Mouse (Mus musculus): ENCODE measurements around the gene En1.

Gene En1

DNA sequence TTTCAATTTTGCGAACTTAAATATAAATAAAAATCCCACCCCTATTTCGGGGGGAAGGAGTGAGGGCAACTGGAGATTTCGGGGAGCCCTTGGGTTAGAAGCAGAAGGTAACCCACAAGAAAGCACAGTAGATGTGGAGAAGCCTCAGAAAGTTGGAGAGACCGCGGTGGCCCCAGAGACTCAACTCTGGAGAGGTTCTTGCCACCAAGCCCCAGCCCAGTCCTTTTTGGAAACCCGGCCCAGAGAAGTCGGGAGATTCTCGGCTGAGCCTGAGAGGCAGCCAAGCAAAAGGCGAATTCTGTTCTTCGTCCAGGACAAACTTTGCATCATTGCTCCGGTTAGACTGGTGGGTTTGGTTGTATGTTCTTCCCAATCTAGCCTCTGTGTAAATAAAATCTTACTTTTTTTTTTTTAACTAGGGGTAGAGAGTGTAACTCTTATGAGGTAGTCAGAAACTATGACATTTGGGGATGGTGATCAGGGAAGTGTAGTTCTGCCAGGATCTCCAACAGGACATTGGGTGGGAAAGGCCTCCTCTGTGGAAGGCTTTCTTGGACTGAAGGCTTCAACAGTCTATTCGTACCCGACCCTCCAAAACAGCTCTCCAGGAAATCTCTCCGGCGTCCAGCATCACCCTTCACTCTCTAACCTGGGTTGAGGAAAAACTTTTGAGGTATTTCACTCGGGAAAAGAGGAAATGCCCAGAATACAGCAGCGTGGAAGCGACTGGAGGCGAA lies 1.5 kb upstream of the En1 start:
- DNase-seq = no peak

DNA sequence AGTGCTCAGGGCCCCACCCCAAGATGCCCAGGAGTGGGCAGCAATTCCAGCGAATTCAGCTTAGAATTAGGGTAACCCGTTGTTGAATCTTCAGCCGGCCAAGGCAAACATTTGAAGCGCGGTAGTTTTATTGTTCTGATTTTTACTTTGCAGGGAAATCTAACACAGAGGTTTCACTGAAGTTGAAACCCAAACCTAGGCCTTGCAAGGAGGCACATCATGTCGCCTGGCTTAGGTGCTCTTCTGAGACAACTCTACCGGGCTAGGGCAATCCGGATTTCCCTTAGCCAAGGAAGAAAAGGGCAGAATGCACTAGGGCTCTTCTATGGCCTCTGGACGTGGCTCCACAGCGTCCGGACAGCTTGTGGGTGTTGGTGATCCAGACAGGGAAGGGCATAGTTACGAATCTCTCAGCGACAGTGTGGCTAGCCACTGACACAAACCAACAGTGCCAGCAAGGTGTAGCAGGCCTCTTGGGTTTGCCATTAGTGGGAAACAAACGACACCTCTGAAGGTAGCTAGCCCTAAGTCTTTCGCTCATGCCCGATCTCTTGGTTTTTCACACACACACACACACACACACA lies 873 bp upstream of the En1 start:
- no peak for DNase-seq

DNA sequence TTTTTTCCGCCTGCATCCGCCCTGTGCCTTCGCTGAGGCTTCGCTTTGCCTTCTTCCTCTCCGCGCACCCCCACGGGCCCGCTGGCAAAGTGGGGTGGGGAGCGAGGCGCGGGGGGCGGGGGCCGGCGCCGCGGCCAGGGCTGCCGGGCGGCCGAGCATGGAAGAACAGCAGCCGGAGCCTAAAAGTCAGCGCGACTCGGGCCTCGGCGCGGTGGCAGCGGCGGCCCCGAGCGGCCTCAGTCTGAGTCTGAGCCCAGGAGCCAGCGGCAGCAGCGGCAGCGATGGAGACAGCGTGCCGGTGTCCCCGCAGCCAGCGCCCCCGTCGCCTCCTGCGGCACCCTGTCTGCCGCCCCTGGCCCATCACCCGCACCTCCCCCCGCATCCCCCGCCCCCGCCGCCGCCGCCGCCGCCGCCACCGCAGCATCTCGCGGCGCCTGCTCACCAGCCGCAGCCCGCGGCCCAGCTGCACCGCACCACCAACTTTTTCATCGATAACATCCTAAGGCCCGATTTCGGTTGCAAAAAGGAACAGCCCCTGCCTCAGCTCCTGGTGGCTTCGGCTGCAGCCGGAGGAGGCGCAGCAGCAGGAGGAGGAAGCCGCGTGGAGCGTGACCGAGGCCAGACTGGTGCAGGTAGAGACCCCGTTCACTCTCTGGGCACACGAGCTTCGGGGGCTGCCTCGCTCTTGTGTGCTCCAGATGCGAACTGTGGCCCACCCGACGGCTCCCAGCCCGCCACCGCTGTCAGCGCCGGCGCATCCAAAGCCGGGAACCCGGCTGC lies 848 bp downstream of the En1 start:
- peak; percentile 22 for DNase-seq

DNA sequence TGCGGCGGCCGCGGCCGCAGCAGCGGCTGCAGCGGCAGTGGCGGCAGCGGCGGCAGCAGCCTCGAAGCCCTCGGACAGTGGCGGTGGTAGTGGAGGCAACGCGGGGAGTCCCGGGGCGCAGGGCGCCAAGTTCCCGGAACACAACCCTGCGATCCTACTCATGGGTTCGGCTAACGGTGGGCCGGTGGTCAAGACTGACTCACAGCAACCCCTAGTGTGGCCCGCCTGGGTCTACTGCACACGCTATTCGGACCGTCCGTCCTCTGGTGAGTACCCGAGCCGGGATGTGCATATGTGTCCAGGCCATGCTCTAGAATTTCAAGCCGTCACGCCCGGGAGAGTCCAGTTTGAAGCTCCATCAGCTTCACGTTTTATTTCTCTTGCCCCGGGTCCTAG lies 1.4 kb downstream of the En1 start:
- DNase-seq = no peak

DNA sequence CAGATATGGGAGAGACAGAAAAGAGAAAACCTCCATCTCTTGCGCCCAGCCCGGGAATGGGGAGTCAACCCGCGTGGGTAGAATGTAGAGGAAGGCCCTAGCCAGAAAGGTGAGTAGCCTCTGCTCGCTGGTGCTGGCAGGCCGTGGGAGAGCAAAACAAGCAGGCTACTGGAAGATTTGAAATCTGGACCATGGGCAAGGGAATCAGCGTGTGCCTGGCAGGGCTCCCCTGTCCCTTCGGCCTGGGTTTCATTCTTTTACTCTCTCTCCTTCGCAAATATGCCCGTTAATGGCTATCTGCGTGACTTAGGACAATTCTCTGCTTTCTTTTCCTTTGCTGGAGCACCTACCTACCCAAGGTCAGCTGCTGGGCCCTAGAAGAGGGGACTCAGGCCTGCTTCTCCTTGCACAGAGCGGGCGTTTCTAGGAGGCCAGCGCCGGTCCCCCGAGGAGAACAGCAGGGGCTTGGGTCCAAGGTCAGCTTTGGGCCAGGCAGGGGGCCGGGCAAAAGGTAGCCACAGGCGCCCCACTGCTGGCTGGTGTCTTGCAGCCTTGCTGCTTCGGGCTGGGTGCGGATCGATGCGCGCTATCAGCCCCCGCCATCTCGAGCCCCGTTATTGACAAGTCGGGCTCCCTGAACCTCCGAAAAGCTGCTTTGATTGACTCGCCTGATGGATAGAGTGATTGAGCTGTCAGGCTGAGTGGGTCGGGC lies 2.4 kb downstream of the En1 start:
- DNase-seq = no peak

DNA sequence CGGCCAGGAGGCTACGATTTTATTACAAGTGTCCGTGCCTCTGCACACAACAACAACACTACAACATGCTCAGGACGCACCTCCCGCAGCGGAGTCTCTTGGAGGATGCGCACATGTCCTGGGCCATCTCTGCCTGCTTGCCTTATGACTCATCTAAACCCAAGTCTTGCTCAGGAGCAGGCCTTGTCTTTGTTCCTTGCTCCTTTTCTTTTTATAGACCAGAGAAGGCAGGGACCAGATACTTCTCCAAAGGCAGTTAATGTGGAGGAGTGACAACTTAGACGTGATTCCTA lies 2.9 kb downstream of the En1 start:
- DNase-seq = no peak

DNA sequence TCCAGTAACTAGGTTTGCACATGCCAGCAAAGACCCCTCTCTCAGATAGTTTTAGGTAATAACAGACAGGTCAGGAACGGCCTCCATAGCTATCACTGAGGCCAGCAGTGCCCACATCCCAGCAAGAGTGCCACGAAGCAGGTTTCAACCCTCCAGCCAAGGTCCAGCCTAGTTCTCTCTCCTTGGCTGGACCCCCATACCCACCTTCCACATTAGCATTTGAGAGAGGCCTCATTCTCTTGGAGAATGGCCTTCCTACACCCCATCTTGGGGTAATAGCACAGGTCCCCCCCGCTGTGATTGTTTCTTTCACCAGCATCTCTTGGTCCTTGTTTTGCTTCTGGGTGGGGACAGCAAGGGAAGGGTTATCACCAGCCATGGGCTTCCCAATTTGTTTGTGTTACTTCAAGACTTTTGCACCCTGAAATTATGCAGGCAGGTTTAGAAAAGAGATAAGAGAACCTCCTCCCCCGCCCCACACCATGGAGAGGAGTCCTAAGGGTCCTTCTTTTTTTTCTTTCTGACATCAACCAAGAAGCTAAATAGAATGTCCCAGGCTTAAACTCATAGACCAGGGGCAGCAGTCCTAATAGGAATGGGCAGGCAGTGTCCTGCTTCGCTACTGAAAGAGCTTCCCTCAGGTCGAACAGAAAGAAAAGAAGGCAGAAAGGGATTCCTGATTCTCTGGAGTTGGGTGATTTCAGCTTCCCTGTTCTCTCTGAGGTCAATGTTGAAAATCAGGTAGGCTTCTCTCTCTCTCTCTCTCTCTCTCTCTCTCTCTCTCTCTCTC lies 3.5 kb downstream of the En1 start:
- no peak for DNase-seq

DNA sequence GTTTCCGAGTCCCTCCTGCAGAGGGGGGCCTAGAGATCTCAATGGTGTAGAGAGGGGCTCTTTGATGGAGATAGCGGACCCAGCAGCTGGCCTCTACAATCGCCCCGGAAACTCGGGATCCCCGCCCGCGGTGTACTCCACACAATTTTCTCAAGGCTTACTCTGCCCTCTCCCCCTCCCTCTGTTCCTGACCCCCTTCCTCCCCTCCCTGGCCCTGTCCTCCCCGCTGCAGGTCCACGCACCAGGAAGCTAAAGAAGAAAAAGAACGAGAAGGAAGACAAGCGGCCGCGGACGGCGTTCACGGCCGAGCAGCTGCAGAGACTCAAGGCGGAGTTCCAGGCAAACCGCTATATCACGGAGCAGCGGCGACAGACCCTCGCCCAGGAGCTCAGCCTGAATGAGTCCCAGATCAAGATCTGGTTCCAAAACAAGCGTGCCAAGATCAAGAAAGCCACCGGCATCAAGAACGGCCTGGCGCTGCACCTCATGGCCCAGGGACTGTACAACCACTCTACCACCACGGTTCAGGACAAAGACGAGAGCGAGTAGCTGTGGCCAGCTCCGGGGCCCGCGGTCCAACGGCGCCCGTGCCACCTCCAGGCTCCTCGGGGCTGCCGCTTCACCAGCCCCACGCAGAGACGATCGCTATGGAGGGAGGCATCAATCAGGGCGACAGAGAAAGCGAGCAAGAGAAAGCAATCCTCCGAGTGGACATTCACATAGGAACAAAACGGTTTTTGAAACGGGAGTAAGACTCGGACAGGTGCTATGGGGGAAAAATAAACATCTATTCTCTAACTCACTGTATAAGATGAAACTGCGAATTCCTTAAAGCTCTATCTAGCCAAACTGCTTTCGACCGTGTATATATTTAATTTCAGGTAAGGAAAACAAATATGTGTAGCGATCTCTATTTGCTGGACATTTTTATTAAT lies 4.7 kb downstream of the En1 start:
- DNase-seq = no peak

DNA sequence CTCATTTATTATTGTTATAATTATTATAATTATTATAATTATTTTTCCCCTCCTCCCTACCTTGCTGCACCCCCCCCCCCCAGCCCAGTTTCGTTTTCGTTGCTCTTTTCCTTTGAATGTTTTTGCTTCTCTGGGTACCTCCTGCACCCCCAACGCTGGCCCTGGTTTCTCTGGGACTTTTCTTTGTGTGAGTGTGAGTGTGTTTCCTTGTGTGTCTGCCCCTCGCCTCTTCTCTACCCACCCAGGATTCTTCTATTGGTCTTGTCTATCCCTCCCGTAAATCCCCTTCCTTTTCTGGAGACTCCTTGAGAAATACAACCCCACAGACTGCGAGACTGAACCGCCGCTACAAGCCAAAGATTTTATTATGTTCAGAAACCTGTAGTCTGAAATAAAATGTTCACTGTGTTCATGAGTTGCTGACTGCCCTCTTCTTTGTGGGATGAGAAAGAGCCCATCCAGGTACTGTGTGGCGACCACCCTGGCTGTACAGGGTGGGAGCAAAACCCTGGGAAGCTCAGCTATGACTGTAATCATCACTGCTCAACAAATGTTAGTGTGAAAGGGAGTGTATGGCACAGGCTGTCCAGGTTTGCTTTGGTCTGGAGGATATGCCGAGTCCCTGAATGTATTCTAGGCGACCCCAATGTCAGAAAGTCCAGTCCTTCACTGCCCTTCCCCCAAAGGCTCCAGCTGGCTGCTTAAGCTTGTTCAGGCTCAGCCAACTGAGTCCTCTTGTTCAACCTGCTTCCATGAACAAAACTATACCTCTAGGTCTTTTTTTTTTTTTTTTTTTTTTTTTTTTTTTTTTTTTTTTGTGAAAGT lies 5.6 kb downstream of the En1 start:
- no peak for DNase-seq

DNA sequence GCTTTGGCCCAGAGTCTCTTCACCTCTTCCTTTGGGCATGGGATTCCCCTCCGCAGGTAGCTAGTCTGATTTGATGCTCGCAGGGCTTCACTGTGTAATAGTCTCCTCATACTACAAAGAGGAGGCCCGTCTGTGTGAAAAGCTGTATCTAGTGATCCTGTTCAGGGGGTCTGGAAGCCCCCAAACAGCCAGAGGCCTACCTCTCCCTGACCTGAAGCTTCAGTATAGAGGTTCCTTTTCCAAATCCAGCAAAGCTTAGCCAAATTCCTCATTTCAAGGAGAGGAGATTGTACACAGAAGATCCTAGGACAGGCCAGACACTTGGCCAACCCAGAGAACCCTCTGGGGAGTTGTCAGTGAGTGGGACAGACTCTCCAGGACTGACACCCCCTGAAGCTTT lies 6.2 kb downstream of the En1 start:
- no peak for DNase-seq

DNA sequence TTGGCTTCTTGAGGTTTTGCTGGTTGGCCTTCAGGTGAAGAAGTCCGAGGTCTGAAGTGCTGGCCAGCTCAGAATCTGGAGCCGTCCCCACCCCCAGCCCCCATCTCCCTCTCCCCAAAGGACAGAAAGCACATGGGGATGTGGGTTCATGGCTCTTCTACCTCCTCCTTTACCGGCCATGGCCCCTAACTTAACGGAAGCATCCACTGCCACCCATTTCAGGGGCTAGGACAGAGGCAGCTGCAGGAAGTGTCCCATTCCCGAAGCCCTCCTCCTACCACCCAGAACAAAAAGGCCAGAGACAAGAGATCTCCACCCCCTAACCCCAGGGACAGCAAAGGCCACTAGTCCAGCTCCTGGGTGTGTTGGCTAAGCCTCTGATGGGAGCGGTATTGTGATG lies 7.4 kb downstream of the En1 start:
- DNase-seq = no peak

DNA sequence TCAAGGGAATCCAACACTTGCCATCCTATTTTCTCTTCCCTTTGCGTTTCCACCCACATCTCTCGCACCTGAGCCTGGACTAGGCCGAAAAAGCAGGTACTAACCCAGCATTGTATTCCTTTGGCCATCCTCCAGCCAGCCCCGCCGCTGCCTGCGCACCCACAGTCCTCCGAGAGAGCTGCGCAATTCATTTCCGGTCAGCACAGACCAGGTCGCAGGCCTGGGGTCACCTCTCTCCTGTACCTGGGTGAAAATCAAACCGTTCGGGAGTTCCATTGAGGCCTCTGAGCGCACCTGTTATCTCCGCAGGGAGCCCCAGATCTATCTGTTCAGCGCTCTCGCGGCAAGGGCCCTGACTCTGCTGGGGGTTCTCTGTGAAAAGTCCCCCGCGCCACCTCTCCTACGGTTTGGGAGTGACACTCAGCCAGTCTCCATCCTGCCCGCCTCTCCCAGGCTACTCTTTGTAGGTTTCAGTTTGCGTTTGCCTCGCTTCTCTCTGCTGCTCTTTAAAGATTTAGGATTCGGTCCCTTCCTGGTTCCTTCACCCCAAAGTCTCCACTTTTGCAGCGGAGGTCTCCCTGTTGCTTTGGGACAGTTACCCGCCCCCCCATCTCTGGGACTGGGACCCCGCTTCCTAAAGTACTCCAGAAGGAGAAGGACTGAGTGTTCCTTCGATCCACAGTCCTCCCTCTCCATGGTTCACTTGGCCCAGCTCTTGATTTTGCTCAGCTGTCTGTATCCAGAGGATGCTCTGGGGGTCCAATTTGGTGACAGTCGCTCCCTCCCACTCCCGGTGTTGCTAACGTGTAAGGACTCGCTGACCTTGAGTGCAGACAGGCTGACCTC lies 11.5 kb downstream of the En1 start:
- DNase-seq = no peak

DNA sequence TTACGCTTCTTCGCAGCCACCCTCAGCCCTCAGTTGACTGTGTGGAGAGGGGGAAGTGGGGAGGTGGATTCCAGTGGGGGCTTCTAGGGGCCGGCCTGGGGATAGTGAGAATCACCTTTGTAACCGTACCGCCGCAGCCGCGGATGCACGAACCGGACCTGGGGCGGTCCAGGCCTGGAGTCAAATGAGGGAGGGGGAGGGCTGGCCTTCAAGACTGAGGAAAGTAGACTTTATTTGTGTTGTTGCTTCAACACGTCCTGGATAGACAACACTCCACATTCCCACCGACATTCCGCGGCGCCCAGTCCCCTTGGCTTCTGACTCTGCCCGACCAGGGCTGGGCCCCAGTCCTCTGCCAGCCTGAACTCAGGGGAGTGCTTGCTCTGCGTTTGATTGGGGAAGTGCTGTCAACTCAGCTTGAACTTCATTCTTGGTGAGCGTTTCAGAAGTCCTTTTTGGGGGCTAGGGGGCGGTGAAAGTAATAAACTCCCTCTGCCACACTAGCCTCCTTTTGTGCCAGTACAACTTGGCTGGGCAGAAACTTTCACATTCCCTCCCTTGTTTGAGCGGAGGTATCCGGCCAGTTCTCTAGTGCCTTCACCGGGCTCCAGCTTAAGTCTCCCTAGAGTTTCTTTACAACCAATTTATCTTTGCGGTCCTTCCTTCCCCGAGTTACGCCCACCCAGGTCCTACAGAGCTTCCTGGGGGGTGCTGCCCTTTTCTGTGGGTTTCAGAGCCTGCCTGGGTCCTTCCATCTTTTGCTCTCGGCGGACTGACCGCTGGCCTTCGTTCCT lies 12.3 kb downstream of the En1 start:
- no peak for DNase-seq

DNA sequence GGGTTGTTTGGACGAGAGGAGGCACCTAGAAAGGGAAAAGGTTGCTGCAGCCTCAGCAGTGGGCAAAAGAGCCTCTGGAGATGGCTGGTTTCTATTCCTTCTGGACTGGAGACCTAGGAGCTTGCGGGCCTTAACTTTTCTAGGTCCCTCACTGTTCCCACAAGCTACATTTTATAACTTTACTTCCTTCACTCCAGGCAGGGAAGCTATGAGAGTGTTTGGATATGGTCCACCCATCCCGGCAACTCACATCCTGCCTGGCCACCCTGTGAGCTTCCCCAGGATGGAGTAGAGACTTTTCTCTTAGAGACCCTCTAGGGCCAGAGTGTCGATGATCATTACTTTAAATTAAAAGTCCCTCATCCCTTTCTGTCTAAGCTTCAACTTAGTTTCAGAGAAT lies 13.3 kb downstream of the En1 start:
- no peak for DNase-seq

DNA sequence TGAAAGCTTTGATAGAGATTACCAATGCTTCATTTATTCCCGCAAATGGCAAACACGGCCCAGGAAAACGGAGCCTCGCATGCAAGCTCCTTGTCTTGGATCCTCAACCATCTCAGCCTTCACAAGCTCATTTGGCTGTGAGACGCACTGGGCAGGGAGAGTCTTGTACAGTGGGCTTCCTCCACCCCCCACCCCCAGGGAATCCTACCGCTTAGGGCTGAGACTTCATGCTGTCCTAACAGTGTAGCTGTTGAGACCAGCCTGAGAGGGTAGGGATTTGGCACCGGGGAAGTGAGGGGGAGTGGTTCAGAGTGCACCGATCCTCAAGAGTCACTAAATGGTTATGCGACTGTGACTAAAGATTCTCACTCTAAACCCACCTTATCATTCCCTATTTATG lies 13.7 kb downstream of the En1 start:
- no peak for DNase-seq

DNA sequence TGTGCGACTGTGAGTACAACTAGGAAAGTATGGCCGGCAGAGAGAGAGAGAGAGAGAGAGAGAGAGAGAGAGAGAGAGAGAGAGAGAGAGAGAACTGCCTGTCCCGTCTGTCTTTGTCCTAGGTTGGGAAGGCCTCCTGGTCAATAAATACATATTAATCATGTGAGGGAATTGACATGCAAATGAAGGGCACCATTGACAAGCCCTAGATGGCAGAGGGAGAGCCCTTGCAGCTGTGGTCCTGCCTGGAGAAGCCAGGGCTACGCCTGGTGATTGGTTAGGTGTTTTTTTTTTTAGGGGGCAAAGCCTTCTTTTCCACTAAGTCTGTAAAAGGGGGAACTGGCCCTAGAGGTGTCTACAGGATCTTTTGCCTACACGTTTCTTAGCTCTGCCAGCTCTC lies 19.2 kb downstream of the En1 start:
- no peak for DNase-seq

DNA sequence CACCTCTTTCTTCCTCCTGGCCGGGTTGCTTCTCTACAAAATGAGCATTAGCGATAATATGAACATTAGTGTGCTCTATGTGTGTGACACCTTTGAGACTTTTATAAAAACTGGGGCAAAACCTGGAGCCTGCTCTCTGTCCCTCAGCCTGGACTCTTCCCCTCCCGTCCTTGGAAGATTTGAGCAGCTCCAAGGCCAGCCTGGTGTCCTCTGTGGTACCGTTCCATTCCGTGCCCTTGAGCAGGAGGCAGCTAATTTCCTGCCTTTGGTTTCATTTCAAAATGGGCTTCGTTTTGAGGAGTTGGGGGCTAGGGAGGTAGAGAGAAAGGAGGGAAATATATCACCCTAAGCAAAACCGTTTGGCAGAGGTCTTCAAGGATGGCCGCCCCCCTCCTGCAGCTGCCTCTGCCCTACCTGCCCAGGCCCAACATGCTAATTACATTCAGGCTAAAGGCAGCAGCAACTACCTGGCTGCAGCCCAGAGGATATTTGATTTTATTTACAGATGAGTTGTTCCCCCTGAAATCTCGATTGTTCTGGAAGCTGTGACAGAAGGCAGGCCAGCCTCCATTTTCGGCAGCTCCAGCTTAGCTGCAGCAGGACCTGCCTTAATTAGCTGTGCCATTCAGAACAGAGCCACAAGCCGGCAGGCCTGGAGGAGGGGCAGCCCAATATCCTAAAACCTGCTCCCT lies 24.9 kb downstream of the En1 start:
- DNase-seq = no peak

DNA sequence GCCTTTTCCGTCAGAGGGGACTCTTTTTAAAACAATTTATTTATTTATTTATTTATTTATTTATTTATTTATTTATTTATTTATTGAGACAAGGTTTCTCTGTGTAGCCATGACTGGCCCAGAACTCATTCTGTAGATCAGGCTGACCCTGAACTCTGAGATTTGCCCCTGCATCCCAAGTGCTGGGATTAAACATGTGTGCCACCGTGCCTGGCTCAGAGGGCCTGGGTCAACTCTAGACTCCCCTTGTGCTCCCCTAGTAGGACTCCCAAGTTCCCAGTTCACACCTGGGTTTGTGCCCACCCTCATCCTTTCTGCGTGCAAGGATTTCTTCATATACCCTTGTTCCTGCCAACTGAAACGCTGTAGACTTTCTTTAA lies 25.4 kb downstream of the En1 start:
- DNase-seq = no peak

DNA sequence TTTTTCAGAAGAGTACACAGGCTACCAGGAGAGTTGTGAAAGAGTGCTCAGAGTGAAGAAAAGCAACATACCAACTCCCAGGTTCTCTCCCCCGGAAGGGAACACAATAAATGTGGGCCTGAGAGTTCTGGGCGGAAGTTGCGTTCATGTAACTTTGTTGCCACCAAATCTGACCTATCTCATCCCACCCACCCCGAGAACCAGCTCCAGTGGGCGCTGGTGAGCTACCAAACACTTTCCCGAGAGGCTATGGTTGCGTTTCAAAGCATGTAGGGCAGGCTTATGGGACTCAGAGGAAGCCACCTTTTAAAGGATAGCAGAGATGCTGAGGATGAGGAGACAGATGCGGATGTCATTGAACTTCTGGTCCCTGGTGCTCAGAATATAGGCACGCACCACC lies 26.6 kb downstream of the En1 start:
- DNase-seq = no peak
